Mouse (Mus musculus) neural tube, embryonic 10.5 days (tissue): ENCODE data around the gene Pxn.

ENCODE experiments used
- DNase-seq: peaks from one replicate; pipeline ENCODE4 v3.0.0-alpha.2; 2017; ENCODE audit warnings: low spot score; ENCODE audit errors: extremely low spot score

Gene Pxn

DNA sequence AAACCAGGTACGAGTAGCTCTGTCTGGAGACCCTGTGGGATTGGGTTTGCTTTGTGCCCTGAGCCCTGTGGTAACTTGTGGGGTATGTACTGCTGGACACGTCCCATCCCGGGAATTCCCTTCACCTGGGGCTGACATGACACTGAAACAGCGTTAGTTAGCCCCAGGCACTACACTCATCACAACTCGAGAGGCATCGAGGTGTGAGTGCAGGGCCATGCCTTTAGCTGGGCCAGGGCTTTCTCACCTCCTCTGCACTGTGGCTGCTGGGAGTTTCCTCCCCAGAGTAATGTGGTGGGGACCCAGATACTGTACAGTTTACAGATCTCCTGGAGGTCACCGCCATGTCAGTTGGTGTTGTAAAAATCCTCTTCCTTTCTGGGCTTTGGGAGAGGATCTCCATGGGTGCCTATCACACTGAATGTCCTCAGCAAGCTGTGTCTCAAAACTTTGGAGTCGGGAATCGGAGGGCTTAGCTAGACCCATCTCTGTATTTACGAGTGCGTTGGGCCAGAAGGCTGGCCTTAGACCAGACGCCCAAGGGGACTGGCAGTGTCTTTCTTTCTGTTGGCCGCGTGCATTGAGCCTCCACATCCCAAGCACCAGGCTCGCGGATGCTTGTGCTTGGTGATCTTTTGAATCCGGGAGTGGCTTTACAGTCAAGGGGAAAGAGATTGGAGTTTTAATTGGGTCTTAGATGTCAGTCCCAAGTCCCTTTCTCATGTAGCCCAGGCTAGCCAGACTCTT, 20.2 kb downstream of the Pxn start:
- no peak for DNase-seq

DNA sequence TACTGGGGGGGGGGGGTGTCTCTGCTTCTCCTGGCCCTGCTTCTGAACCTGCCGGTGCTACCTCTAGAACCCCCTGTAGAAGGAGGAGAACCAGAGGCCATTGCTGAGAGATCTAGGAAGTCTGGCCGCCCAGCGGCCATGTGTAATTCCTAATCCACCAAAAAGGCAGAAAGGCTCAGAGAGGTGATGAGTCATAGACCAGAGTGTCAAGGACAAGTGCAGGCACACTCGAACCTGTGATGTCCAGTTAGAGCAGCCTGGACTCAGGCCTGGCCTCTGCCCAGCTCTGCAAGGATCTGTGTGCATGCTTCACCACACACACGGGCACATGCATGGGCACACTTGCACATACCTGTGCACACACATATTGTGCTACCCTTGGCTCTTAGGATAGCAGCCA, 21.7 kb downstream of the Pxn start:
- DNase-seq = no peak

DNA sequence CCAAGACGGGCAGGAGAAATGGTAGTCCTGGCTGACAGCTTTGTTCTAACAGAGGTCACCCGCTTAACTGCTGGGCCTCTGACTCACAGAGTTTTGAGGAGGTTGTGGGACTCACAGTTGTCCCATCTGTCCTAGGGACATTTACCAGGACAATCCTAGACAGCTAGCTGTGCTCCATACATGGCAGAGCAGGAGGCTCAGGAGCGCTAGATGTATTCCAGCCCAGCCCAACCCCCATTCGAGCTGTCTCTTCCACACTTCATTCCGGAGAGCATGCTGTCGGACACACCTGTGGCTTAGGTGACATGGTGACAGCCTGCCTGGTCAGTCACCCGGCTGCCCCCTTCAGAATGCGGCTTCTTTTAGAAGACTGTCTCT, 22.9 kb downstream of the Pxn start:
- no peak for DNase-seq

DNA sequence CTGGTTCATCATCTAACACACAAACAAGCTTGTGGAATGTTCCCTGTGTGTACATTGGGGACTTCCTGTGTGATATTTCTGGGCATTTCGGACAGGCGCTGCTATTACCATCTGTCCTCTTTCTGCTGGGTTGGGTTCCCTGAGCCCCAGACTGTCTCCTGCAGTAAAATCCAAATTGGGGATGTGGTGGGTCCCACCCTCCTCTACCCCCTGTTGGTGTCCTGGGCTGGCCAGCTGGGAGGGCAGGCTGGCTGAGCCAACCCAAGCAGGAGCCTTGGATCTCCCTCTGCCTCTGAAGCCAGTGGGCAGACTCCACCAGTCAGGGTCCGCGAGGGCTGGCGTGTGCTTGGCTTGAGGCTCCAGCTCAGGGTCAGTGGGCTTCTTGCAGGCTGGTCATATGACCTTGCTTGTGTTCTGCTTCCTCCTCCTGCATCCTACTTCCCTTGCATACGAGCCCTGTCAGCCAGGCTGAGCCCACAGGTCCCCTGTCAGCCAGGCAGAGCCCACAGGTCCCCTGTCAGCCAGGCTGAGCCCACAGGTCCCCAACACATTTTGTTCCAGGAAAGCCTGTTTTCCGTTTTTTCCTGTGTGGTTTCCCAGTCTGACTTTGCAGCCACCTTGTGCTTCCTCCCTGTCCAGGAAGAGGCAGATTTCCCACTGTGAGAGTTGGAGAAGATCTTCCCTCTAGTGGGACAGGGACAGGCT, 23.4 kb downstream of the Pxn start:
- no peak for DNase-seq

DNA sequence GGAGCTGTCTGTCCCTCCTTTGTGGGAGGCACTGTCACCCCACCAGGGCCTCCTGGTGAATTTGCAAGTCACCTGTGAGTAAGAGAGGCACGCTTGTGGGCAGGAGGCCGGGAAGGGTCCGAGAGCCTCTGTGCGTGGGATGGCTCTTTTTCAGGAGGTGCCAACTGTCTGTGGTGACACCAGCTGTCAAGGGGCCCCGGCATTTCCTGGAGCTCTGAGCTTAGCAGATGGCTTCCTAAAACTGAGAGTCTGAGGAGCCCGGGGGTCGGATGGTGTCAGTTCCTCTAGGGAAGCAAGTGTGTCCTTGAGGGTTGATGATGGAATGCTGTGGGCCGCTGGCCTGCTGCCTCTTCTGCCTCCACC, 24.0 kb downstream of the Pxn start:
- DNase-seq = no peak

DNA sequence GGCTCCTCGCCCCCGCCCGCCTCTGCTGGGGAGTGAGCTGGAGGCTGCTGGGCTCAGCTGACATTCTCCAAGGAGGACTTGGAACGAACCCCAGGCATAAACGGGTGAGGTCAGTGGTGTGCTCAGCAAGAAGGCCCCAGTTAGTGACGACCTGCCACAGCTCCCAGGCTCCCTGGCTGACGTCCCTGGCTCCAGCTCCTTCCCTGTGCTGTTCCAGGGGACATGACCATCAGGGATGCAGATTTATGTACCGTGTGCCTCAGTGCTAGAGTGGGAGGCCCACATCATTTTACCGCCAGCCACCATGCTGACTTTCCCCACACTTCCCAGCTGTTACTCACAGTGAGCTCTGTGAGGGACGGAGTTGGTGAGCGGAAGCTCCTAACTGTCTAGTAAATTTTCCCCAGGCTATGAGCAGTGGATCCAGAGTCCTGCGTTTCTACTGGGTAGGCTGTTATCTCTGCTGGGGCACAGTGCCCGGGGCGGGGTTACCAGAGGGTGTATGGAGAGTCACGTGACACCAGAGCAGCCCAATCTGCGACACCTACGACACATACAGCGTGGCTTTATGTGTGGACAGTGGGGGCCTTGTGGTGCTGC, 25.3 kb downstream of the Pxn start:
- no peak for DNase-seq

DNA sequence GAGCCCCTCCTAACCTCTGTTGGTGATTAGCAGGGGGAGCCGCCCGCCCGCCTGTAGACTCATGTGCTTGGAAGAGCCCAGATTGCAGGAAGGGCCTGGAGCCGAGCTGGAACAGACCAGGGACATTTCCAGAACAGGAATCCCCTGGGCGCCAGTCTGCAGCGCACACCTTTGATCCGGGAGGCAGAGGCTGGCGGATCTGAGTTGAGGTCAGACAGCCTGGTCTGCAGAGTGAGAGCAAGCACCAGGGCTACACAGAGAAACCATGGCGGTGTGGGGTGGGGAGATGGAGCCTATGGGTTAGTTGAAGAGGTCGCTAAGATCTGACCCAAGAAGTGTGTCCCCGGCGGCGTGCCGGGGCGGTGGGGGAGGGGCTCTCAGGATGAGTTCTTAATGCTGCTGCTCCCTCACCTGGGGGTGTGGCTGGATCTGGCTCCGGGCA, 27.8 kb downstream of the Pxn start:
- no peak for DNase-seq

DNA sequence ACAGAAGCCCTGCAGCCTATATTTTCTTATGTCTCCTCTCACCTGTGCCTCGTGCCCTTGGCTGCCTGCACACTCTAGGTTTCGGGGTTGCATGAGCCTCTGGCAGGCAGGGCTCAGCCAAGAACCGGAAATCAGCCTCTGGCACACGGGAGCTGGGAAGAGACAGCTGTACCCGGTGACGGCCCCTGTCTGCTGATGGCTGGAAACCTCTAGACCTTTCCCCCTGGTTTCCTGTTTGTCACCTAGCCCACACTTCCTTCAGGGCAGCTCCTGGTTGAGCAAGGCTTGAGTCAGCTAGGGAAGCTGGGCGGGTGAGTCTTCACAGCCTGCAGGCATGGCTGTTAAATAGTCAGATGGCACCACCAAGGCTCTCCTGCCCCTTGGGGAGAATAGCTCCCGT, 28.4 kb downstream of the Pxn start:
- DNase-seq = no peak

DNA sequence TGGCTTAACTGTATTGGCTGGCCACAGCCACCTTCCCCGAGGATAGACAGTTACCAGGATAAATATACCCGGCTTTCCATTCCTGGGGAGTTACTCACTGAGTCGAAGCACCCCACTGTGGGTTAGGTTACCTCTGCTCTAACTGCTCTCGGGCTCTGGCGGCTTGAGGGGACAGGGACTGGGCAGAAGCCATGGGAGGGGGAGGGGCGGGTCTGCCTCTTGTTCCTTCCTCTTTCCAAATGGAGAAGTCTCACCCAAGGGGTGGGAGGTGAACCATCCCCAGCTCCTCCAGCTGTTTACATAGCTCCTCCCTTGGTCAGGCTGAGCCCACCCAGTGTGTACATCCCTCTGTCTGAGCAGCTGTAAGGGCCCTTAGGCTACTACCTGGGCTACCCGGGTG, 29.2 kb downstream of the Pxn start:
- no peak for DNase-seq

DNA sequence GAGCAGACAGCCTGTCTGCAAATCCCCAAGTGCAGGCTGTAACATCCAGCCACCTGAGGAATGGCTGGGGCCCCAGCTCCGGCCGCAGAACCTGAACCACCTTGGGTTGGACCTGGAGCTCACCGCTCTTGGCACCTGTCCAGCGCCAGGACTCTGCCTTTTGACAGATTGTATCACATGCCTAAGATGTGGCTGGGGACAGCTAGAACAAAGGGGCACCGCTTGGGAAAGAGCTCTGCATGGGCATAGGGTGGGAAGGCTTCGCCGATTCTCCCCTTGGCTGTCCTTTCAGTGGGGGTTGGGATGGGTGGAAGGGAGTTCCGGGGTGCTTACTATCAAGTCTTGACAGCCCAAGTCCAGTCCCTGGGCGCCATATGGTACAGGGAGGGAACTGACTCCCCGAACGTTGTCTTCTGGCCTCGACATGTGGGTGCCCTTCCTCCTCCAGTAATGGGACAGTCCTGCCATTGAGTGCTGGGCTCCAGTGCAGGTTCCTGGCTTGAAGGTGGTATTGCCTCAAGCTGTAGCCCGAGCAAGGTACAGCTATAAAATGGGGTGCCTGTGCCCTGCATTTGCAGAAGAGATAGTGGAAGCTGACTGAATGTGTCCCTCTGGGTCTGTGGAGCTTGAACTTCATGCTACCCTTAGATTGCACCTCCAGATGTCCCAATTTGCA, 31.7 kb downstream of the Pxn start:
- DNase-seq = no peak

DNA sequence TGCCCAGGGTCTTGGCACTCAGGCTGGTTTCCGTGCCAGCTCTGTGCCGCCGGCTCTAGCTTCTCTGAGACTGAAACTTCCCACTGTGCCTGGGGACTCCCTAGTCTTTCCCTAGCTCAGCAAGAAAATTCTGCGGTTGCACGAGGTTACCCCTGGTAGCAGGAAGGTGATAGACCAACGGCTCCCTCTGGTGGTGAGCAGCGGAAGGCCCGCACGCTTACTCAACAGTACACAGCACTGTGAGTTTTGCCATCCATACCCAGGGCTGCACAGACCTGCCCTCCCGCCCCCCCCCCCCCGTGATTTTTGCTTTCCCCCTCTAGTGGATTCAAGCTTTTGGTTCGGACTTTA, 32.2 kb downstream of the Pxn start:
- peak; percentile 91 for DNase-seq

DNA sequence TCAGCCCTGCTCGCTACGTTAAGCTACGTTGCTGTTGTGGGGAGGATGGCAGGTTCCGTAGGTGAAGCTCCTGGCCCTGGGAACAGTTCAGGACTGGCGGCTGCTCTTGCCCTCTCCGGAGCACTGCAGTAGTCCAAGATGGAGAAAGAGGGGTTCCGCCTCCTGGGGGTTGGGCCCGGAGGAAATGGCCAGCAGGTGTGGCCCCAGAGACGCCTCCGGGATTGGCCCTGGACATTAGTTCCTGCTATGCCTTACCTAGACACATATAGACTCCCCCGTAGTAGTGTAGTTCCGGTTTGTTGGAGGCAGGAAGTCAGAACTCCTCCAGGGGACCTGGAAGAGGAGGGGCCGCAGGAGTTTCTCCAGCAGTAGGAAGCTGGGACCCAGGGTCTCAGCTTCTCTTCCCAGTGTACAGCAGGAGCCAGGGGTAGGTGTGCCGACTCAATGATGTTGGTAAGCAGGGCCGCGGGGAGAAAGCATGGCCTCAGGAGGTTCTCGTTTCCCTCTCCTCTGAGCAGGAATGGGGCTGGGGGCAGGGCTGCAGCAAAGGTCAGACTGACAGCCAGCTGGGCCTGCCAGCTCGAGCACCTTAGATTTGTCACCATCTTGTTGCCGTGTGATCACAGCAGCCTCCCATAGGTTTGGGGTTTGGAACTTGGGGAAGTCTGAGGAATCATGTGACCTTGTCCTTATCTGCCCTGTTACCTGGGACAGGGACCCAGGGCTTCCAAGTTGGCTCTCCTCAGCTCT, 36.3 kb downstream of the Pxn start:
- no peak for DNase-seq

DNA sequence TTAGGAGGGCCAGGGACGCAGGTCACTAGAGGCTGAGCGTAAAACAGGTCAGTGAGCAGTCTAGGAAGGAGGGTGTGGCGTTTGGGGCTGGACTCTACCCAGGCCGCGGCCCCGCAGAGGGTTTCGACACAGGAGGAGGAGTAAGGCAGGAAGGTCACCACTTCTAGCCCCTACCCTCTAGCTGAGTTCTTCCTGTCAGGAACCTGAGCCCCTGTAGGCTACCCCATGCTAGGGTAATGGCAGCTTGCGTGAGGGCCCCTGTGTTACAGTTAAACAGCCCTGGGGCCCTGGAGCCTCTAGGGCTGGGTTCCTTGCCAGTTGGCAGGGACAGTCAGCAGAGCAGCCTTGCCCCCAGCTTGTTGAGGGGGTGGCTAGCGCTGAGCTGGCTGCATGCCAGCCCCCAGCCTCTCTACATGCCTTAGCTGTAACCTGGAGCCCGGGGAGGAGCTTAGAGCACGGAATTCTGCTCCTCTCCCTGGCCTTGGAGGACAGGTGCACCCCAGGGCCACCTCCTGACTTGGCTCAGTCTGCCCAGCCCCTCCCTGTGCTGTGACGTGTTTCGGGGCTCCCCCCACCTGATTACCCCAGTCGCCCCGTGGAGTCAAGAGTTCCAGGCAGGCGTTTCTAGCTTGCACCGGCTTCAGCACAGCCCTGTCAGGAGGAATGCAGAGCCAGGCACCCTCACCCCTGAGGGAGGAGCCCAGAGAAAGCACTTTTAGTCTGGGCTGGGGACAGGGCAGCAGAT, 37.2 kb downstream of the Pxn start:
- DNase-seq = no peak

DNA sequence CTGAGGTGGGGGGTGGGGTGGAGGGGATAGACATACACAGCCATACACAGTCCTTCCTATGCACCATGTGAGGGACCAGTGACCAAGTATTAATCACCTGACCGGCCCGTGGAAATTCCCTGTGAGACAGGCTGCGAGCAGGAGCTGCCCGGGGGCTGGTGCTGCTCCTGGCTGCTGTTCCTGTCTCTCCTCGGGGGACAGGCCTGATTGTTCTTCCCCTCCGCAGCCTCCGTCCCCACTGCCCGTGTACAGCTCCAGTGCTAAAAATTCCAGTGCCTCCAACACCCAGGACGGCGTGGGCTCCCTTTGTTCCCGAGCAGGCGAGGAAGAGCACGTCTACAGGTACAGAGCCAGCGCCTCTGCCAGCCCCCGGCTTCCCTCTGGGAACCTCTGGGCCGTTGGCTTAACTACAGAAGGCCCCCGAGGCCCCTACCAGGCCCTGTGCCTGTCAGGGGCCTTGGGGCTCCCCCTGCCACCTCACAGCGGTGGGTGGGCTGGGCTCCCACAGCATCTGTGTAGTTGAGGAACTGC, 38.2 kb downstream of the Pxn start:
- DNase-seq = no peak

DNA sequence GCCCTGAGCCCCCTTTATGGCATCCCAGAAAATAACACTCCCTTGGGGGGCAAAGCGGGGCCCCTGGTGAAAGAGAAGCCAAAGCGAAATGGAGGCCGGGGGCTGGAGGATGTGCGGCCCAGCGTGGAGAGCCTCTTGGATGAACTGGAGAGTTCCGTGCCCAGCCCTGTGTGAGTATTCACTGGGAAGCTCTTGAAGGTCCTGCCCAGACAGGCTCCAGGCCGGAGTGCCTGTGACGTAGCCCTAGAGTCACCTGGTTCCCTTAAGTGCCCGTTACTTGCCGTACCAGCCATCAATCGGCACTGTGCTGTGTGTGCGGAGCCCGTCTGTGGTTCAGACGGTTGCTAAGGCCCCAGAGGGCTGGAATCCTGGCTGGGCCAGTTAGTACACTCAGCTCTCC, 39.2 kb downstream of the Pxn start:
- no peak for DNase-seq

DNA sequence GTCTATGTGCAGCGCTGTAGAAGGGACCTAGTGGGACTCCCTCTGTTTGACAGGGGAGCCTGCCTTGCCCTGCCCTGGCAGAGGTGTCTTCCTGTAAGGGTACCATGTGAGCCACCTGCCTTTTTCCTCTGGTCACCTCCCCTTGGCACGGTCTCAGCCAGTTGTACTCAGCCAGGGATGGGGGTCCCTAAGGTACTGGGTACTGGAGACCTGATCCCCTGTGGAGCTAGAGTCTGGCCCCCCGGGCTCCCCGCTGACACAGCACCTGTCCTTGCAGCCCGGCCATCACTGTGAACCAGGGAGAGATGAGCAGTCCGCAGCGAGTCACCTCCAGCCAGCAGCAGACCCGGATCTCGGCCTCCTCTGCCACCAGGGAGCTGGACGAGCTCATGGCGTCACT, 40.1 kb downstream of the Pxn start:
- DNase-seq = no peak

DNA sequence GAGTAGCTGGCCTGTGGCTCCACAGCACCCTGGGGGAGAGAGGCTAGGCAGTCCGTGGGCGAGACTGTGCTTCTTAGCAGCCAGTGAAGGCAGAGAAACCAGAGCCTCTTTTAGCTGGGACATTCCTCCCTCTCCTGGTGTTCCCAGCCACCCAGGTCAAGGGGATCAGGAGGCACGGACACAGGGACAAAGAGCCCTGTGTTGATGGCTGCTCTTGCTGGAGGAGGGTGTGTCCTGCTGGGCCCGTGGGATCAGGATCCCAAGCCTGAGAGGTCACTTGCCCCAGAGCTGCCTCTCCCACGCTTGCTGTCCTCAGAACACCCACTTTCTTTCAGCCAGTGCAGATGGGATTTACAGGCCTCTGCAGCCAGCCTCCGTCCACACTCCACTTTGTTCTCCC, 40.5 kb downstream of the Pxn start:
- no peak for DNase-seq

DNA sequence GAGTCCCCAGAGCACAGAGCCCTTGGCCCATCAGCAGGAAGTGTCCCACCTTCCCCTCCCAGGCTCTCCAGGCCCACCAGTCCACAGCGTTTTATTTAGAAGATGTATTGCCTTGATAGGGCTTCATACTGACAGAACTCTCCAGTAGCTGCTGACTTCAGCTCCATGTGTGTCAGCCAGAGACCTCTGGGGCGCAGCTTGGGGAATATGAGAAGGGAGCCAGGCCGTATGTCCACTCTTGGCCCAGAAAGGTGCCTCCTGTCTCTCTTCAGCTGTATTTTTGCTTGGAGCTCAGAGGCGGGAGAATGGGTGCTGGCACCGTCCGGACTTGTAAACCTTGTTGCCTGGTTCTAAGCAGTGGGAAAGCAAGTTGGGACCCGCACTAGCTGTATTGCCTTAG, 40.9 kb downstream of the Pxn start:
- DNase-seq = no peak

DNA sequence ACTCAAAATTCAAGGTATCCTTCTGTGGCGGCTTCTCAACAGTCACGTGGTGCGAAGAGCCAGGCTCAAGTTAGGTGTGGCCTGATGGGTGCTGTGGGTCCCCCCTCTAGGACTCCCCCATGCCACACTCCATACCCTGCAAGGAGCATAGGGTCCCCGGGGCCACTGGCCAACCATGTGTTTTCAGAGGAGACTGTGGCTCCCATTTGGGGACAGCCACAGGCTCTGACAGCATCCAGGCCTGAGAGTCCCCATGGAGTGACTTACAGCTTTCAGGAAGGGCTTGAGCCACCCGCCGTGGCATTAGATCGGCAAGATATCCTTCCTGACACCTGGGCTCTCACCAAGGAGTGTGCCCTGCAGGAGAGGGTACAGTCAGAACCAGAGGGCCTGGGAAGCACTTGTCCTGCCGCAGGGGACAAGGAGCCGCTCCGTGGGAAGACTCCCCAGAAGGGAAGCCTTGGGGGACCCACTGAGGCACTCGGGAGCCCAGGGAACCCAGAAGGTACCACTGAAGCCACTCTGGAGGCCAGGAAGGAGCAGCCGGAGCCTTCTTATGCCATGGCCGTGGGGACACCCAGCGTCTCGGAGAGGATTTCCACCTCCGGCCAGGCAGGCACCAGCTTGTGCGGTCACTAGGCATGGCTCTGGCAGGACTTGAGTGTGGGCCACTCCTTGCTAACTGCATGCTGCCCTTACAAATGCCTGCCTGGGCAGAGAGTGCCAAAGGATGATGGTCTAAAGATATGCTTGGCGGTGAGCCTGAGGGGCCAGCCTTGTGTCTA, 42.2 kb downstream of the Pxn start:
- no peak for DNase-seq

DNA sequence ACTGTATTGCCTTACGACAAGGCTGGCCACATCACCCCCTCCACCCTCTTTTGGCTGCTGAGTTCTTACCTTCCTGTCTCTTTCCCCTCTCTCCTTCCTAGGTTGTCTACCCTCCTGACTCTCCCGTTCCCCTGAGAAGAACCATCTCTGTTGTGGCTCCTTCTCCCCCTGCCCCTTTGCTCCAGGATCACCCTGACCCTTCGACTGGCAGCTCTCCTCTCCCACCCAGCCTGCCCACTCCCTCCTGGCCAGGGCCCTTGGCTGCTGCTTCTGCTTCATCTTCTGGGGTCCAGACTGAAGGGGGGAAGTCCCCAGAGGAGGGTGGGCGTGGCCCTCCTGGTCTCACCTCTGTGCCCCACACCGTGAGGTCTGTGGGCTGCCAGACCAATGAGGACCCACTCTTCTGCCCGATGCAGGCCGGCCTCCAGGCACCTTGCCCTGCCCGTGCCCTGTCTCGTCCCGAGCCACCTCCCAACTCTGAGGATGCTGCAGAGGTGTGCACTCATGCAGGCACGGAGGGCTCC, 44.1 kb downstream of the Pxn start:
- DNase-seq = no peak
